ENCODE assay signal across 18 mouse cellular contexts in genomic region chr11:101334516-101334915, GRCm38 (mm10). TPM values are rescaled to one million over a fixed set of nuclear protein-coding genes. Genes with fewer than 3 reads are reported as not detected.
DNase-seq lines count a peak whose midpoint lies in the region; ATAC-seq and TF ChIP-seq lines count a peak whose summit lies in the region.
"Had no signal": no experiment of that assay in that cellular context is flagged by ENCODE, and none has a peak within 500 bp of the region (broad histone marks: within the 10 kb centered on the region; RNA-seq: fewer than 3 reads in every experiment).

No protein-coding gene starts in this region.

- H3K27me3 ChIP-seq in kidney, postnatal 0 days (ENCODE audit: insufficient read depth, low read length) = no peaks in the 10 kb centered on the region
- 0 out of 2 replicates have a peak, but pooled peaks cover 3% of the 10 kb centered on the region for H3K27me3 ChIP-seq in embryonic facial prominence, embryonic 10.5 days (replicated peaks; ENCODE audit: low read depth, poor library complexity, severe bottlenecking)
- H3K27me3 ChIP-seq in hindbrain, postnatal 0 days (ENCODE audit: insufficient read depth, low read length) = no peaks in the 10 kb centered on the region
- H3K27me3 ChIP-seq: limb, embryonic 15.5 days had no signal

- peaks cover 12% of the 10 kb centered on the region; the same call in 1 of the 2 replicates for H3K4me1 ChIP-seq in kidney, postnatal 0 days (replicated peaks; ENCODE audit: insufficient read depth, low read length)
- peaks cover 46% of the 10 kb centered on the region for H3K4me1 ChIP-seq in embryonic facial prominence, embryonic 10.5 days
- H3K4me1 ChIP-seq in hindbrain, postnatal 0 days (ENCODE audit: insufficient read depth, low read length) = 0 out of 2 replicates have a peak, but pooled peaks cover 3% of the 10 kb centered on the region

- H3K4me2 ChIP-seq in kidney, postnatal 0 days (ENCODE audit: low read length) = peak overlapping the region; percentile 28; the same call in 1 of the 2 replicates
- no peak overlapping the region for H3K4me2 ChIP-seq in hindbrain, postnatal 0 days (ENCODE audit: low read depth, low read length)
- H3K4me2 ChIP-seq: limb, embryonic 15.5 days had no signal

- H3K27ac ChIP-seq in kidney, postnatal 0 days = no peak overlapping the region
- peak overlapping the region; percentile 66 for H3K27ac ChIP-seq in embryonic facial prominence, embryonic 10.5 days (replicated peaks)
- no peak overlapping the region for H3K27ac ChIP-seq in hindbrain, postnatal 0 days
- H3K27ac ChIP-seq: limb, embryonic 15.5 days had no signal

- no peaks in the 10 kb centered on the region for H3K36me3 ChIP-seq in kidney, postnatal 0 days (ENCODE audit: insufficient read depth, low read length)
- no peaks in the 10 kb centered on the region for H3K36me3 ChIP-seq in embryonic facial prominence, embryonic 10.5 days (replicated peaks)
- H3K36me3 ChIP-seq in hindbrain, postnatal 0 days (ENCODE audit: insufficient read depth, low read length) = no peaks in the 10 kb centered on the region
- H3K36me3 ChIP-seq: limb, embryonic 15.5 days had no signal

- no peak for TF ChIP-seq CTCF in kidney, postnatal 0 days (IDR thresholded peaks at IDR 0.05; ENCODE audit: low read depth)
- no peak for TF ChIP-seq CTCF in hindbrain, postnatal 0 days (IDR thresholded peaks at IDR 0.05; ENCODE audit: low read depth)

- ATAC-seq in kidney, postnatal 0 days (replicated peaks; ENCODE audit: low FRiP score, low read depth) = no peak
- ATAC-seq in activated CD4-positive, CD25-positive, alpha-beta regulatory T cell, adult 4 months = no peak
- no peak for ATAC-seq in hindbrain, postnatal 0 days

- no peak for DNase-seq in kidney, postnatal 0 days (ENCODE audit: low spot score)
- DNase-seq in kidney, postnatal 4 days = no peak
- peak; percentile 60 for DNase-seq in WW6 (ENCODE audit: low read depth, low spot score)
- peak; percentile 77 for DNase-seq in embryonic facial prominence, embryonic 10.5 days (ENCODE audit: low spot score)
- DNase-seq in retina, embryonic 14.5 days (ENCODE audit: low spot score) = peak; percentile 24
- DNase-seq in frontal cortex, postnatal 14 days (ENCODE audit: low spot score in 2 of 2) = no peak
- no peak for DNase-seq in hindbrain, postnatal 0 days (ENCODE audit: low spot score)
- DNase-seq: adrenal gland, postnatal 10 days; cerebellum, postnatal 36 days; heart, postnatal 36 days; thymus, adult 2 months had no signal

- no peaks in the 10 kb centered on the region for H3K9me3 ChIP-seq in kidney, postnatal 0 days (replicated peaks; ENCODE audit: low read length)
- H3K9me3 ChIP-seq in embryonic facial prominence, embryonic 10.5 days = no peaks in the 10 kb centered on the region
- no peaks in the 10 kb centered on the region for H3K9me3 ChIP-seq in hindbrain, postnatal 0 days (ENCODE audit: low read length)
- H3K9me3 ChIP-seq: limb, embryonic 15.5 days had no signal

- no peak overlapping the region for H3K9ac ChIP-seq in kidney, postnatal 0 days (ENCODE audit: low read depth, low read length)
- H3K9ac ChIP-seq in hindbrain, postnatal 0 days (replicated peaks; ENCODE audit: low read length) = no peak overlapping the region
- H3K9ac ChIP-seq: limb, embryonic 15.5 days had no signal

- no peak overlapping the region for H3K4me3 ChIP-seq in kidney, postnatal 0 days (replicated peaks; ENCODE audit: low read depth, low read length)
- 0 out of 2 replicates have a peak overlapping the region, but pooled peaks have one; percentile 8 for H3K4me3 ChIP-seq in embryonic facial prominence, embryonic 10.5 days
- H3K4me3 ChIP-seq in hindbrain, postnatal 0 days (ENCODE audit: low read length) = no peak overlapping the region
- H3K4me3 ChIP-seq: erythroblast, embryonic 14.5 days; limb, embryonic 15.5 days had no signal

- WGBS in kidney, postnatal 0 days = 14% methylated on average over 6 of the region's 6 CpGs
- 7% methylated on average over 6 of the region's 6 CpGs for WGBS in embryonic facial prominence, embryonic 10.5 days
- WGBS in hindbrain, postnatal 0 days = 17% methylated on average over 6 of the region's 6 CpGs

RNA-seq across cellular contexts. Expression of gene Aoc3, which starts 4.1 kb away (rescaled TPM):
- polyA plus RNA-seq in kidney, postnatal 0 days (2015; fragmentation: Nextera tagmentation; extraction: Ambion mirVana) = 1.8 and 2.0 TPM in 2 replicates
- 0.04 TPM in 1 of 2 replicates, not detected in the other for polyA plus RNA-seq in embryonic facial prominence, embryonic 10.5 days (2016; fragmentation: Nextera tagmentation; extraction: Ambion mirVana)
- not detected for polyA plus RNA-seq in activated CD4-positive, CD25-positive, alpha-beta regulatory T cell, adult 4 months (2017; shearing (Covaris generic))
- 0.36 and 0.47 TPM in 2 replicates for total RNA-seq in hindbrain, postnatal 0 days (2014; rRNA removed)
- polyA plus RNA-seq in hindbrain, postnatal 0 days (2015; fragmentation: Nextera tagmentation; extraction: Ambion mirVana) = 0.10 and 0.16 TPM in 2 replicates
- total RNA-seq: monocyte, adult 5-6 weeks had no signal

RNA-seq across cellular contexts. Expression of gene Aoc2, which starts 9.7 kb away (rescaled TPM):
- polyA plus RNA-seq in kidney, postnatal 0 days (2015; fragmentation: Nextera tagmentation; extraction: Ambion mirVana) = 0.37 and 0.58 TPM in 2 replicates
- 2.6 and 3.4 TPM in 2 replicates for polyA plus RNA-seq in embryonic facial prominence, embryonic 10.5 days (2016; fragmentation: Nextera tagmentation; extraction: Ambion mirVana)
- polyA plus RNA-seq in activated CD4-positive, CD25-positive, alpha-beta regulatory T cell, adult 4 months (2017; shearing (Covaris generic)) = 1 to 10 TPM; 2.1 to 2.5 TPM
- 3.8 and 4.1 TPM in 2 replicates for total RNA-seq in hindbrain, postnatal 0 days (2014; rRNA removed)
- polyA plus RNA-seq in hindbrain, postnatal 0 days (2015; fragmentation: Nextera tagmentation; extraction: Ambion mirVana) = 0.59 and 0.63 TPM in 2 replicates

RNA-seq across cellular contexts. Expression of gene Psme3, which starts 18.5 kb away (rescaled TPM):
- polyA plus RNA-seq in kidney, postnatal 0 days (2015; fragmentation: Nextera tagmentation; extraction: Ambion mirVana) = 102 and 104 TPM in 2 replicates
- 189 and 203 TPM in 2 replicates for polyA plus RNA-seq in embryonic facial prominence, embryonic 10.5 days (2016; fragmentation: Nextera tagmentation; extraction: Ambion mirVana)
- polyA plus RNA-seq in activated CD4-positive, CD25-positive, alpha-beta regulatory T cell, adult 4 months (2017; shearing (Covaris generic)) = 10 to 100 TPM; 37.1 to 53.3 TPM
- total RNA-seq in hindbrain, postnatal 0 days (2014; rRNA removed) = 68.3 and 71.1 TPM in 2 replicates
- 78.2 and 83.9 TPM in 2 replicates for polyA plus RNA-seq in hindbrain, postnatal 0 days (2015; fragmentation: Nextera tagmentation; extraction: Ambion mirVana)

RNA-seq across cellular contexts. Expression of gene Becn1, which starts 32.4 kb away (rescaled TPM):
- 156 and 165 TPM in 2 replicates for polyA plus RNA-seq in kidney, postnatal 0 days (2015; fragmentation: Nextera tagmentation; extraction: Ambion mirVana)
- 141 and 154 TPM in 2 replicates for polyA plus RNA-seq in embryonic facial prominence, embryonic 10.5 days (2016; fragmentation: Nextera tagmentation; extraction: Ambion mirVana)
- 10 to 100 TPM; 79.0 to 81.0 TPM for polyA plus RNA-seq in activated CD4-positive, CD25-positive, alpha-beta regulatory T cell, adult 4 months (2017; shearing (Covaris generic))
- 71.1 and 95.3 TPM in 2 replicates for total RNA-seq in hindbrain, postnatal 0 days (2014; rRNA removed)
- polyA plus RNA-seq in hindbrain, postnatal 0 days (2015; fragmentation: Nextera tagmentation; extraction: Ambion mirVana) = 140 and 145 TPM in 2 replicates

RNA-seq across cellular contexts. Expression of gene G6pc, which starts 32.8 kb away (rescaled TPM):
- polyA plus RNA-seq in kidney, postnatal 0 days (2015; fragmentation: Nextera tagmentation; extraction: Ambion mirVana) = 23.2 and 37.0 TPM in 2 replicates
- polyA plus RNA-seq in embryonic facial prominence, embryonic 10.5 days (2016; fragmentation: Nextera tagmentation; extraction: Ambion mirVana) = not detected in 2 replicates
- polyA plus RNA-seq in activated CD4-positive, CD25-positive, alpha-beta regulatory T cell, adult 4 months (2017; shearing (Covaris generic)) = not detected
- total RNA-seq in hindbrain, postnatal 0 days (2014; rRNA removed) = 0.26 TPM in 1 of 2 replicates, not detected in the other
- not detected in 2 replicates for polyA plus RNA-seq in hindbrain, postnatal 0 days (2015; fragmentation: Nextera tagmentation; extraction: Ambion mirVana)
- total RNA-seq: gastrocnemius, adult 18-20 months; heart, postnatal 36 days; layer of hippocampus, postnatal 10 days; MEL; monocyte, adult 5-6 weeks had no signal
- polyA plus RNA-seq: erythroblast, embryonic 14.5 days; limb, embryonic 15.5 days had no signal

Comparison
In these comparisons a context has a peak if more than half of its experiments do, and no peak if none do; other contexts are left out.
1. DNase-seq: peak in WW6 (single experiment), embryonic facial prominence, embryonic 10.5 days (single experiment) and retina, embryonic 14.5 days (single experiment); none in kidney, postnatal 0 days (single experiment), kidney, postnatal 4 days (0 of 2), frontal cortex, postnatal 14 days (0 of 2) and hindbrain, postnatal 0 days (single experiment).